Mouse (Mus musculus) limb, embryonic 14.5 days (tissue): ENCODE data around the gene Atn1. TPM values are rescaled to one million over a fixed set of nuclear protein-coding genes. Genes with fewer than 3 reads are reported as not detected.

Experiments
- ATAC-seq: fragments of 200-750 bp; cut with Nextera tagmentation; 2 replicates; pipeline ENCODE4 v1.8.0; 2017; ENCODE audit warnings: low read depth, moderate number of reproducible peaks, moderate TSS enrichment; ENCODE audit not compliant: low FRiP score
- DNase-seq: peaks from one replicate; pipeline ENCODE4 v3.0.0-alpha.2; 2015; ENCODE audit warnings: low spot score
- H3K27ac ChIP-seq: fragments of 300-500 bp; sonication (generic); replicated peaks from 2 replicates; pipeline ENCODE4 v1.5.1; 2014; ENCODE audit warnings: low read depth, mild to moderate bottlenecking, low read length, moderate library complexity, mixed read lengths
- H3K27me3 ChIP-seq: fragments of 300-500 bp; sonication (generic); 2 replicates; pipeline ENCODE4 v1.6.1; 2014; ENCODE audit warnings: low read length, mixed read lengths; ENCODE audit not compliant: control insufficient read depth, insufficient read depth
- H3K36me3 ChIP-seq: fragments of 300-500 bp; sonication (generic); 2 replicates; pipeline ENCODE4 v1.6.1; 2014; ENCODE audit warnings: mild to moderate bottlenecking, low read length, moderate library complexity, mixed read lengths; ENCODE audit not compliant: control insufficient read depth, insufficient read depth
- H3K4me1 ChIP-seq: fragments of 300-500 bp; sonication (generic); 2 replicates; pipeline ENCODE4 v1.6.1; 2014; ENCODE audit warnings: antibody characterized with exemption, low read length, mixed read lengths; ENCODE audit not compliant: control insufficient read depth, insufficient read depth
- H3K4me2 ChIP-seq: fragments of 300-500 bp; sonication (generic); replicated peaks from 2 replicates; pipeline ENCODE4 v1.6.1; 2014; ENCODE audit warnings: low read depth, mild to moderate bottlenecking, low read length, moderate library complexity; ENCODE audit not compliant: severe bottlenecking
- H3K4me3 ChIP-seq: fragments of 300-500 bp; sonication (generic); replicated peaks from 2 replicates; pipeline ENCODE4 v1.5.1; 2014; ENCODE audit warnings: low read length
- H3K9ac ChIP-seq: fragments of 300-500 bp; sonication (generic); 2 replicates; pipeline ENCODE4 v1.6.1; 2014; ENCODE audit warnings: mild to moderate bottlenecking, low read depth, low read length, moderate library complexity; ENCODE audit not compliant: severe bottlenecking
- H3K9me3 ChIP-seq: fragments of 300-500 bp; sonication (generic); 2 replicates; pipeline ENCODE4 v1.6.1; 2016; ENCODE audit warnings: low read length; ENCODE audit not compliant: control insufficient read depth
- POLR2A ChIP-seq: fragments of 200-500 bp; IDR thresholded peaks from 2 replicates; pipeline ENCODE4 v1.8.0; 2012; ENCODE audit warnings: inconsistent platforms, mild to moderate bottlenecking, moderate library complexity, borderline replicate concordance; ENCODE audit not compliant: insufficient read depth, insufficient read length; ENCODE audit errors: extremely low read depth
- WGBS: fragments of 180-500 bp; shearing (Covaris S2); extraction: QIAGEN DNeasy Blood & Tissue Kit; methylation state at CpG from one replicate; pipeline ENCODE4 v1.1.7; 2014; 5-methylcytosine and 5-hydroxymethylcytosine counted together
- polyA plus RNA-seq, 2 experiments: library from polyadenylated mRNA; depleted of rRNA in 1 of 2; stranded (reverse) in 1 of 2; unstranded in 1 of 2; fragments of >200 nt; fragmentation: Nextera tagmentation in 1 of 2; extraction: Ambion mirVana in 1 of 2; gene quantifications; 2 replicates each; pipeline versions ENCODE4 v1.2.1 to v1.2.3; 2012 to 2014

The Atn1 gene
- polyA plus RNA-seq, 2 experiments: 14.6 to 102 TPM

DNA sequence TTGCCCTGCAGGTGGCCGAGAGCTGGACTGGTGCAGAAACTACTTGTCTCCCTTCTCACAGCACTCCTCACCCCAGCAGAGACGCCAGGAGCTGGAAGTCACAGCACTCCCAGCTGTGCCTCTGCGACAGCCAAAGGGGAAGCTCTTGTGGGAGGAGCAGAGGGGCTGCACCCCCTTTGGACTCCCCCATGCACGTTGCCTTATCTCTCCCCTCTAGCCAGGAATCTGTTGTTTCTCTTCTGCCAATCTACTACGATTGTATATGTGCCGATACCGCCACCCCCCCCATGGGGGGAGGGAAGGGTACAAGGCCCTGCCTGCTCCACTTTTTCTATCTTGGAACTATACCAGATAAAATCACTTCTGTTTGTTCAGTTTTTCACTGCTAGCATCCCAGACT is 52.5 kb downstream of the Atn1 start:
- Histone ChIP-seq H3K36me3 (peaks cover 81% of the 10 kb centered on the region), H3K9me3 (no peaks in the 10 kb centered on the region), H3K27me3 (no peaks in the 10 kb centered on the region), H3K9ac (no peak overlapping the region), H3K4me1 (no peaks in the 10 kb centered on the region), H3K4me2 (no peak overlapping the region), H3K27ac (no peak overlapping the region), H3K4me3 (no peak overlapping the region)
- DNase-seq (no peak), ATAC-seq (no peak)
- WGBS: 81% methylated on average over 7 of the region's 7 CpGs
- TF ChIP-seq POLR2A: no peak

DNA sequence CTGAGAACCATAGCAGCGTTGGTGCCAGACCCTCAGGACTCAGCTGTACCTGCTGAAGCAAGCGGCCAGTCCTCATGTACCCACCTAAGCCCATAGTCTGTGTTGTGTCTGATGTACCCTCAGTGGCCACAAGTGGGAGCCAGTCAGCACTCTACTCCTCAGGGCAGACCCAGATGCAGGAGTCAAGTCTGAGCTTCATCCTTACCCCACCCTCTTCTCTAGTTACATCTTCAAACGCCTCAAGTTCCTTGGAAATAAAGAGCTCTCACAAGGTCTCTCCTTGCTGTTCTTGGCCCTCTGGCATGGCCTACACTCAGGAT is 53.6 kb downstream of the Atn1 start:
- peak; percentile 53; the same call in 1 of the 2 replicates for ATAC-seq
- Histone ChIP-seq H3K4me2 (no peak overlapping the region), H3K9ac (no peak overlapping the region), H3K27ac (no peak overlapping the region), H3K9me3 (no peaks in the 10 kb centered on the region), H3K36me3 (peaks cover 74% of the 10 kb centered on the region), H3K4me3 (no peak overlapping the region), H3K4me1 (no peaks in the 10 kb centered on the region), H3K27me3 (no peaks in the 10 kb centered on the region)
- DNase-seq: peak; percentile 63
- WGBS: 56% methylated on average over 3 of the region's 3 CpGs
- no peak for TF ChIP-seq POLR2A

- H3K4me2 ChIP-seq: no peak overlapping the region
- H3K27ac ChIP-seq: no peak overlapping the region
- no peak overlapping the region for H3K9ac ChIP-seq
- TF ChIP-seq POLR2A: no peak
- H3K36me3 ChIP-seq: peaks cover 70% of the 10 kb centered on the region
- 91% methylated on average over 17 of the region's 17 CpGs for WGBS
- H3K4me1 ChIP-seq: no peaks in the 10 kb centered on the region
- DNase-seq (no peak), ATAC-seq (no peak)
- H3K27me3 ChIP-seq: no peaks in the 10 kb centered on the region
- H3K9me3 ChIP-seq: no peaks in the 10 kb centered on the region
- H3K4me3 ChIP-seq: no peak overlapping the region
These were observed 54.1 kb downstream of the Atn1 start for GRCm38 (mm10) chr6:124702102-124702783.

DNA sequence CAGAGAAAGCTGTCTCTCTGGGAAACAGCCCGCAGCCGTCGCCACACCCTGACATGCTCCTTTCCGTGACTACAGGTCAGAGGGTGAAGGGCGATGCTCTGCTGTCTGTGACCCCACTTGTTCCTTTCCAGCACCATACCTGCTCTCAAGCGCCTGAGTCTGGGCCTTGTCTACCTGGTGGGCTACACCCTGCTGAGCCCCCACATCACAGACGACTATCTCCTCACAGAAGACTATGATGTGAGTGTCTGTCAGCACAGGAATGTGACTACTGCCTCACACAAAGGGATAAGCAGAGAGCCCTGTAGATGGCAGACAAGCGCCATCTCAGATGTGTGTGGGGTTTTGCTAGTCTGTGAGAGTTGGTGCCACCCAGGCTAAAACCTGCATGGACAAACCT is 55.0 kb downstream of the Atn1 start:
- Histone ChIP-seq H3K27ac (no peak overlapping the region), H3K9ac (no peak overlapping the region), H3K9me3 (no peaks in the 10 kb centered on the region), H3K4me2 (no peak overlapping the region), H3K4me3 (no peak overlapping the region), H3K27me3 (no peaks in the 10 kb centered on the region), H3K4me1 (no peaks in the 10 kb centered on the region), H3K36me3 (peaks cover 69% of the 10 kb centered on the region)
- TF ChIP-seq POLR2A: no peak
- no peak for ATAC-seq
- DNase-seq: no peak
- WGBS: 81% methylated on average over 8 of the region's 8 CpGs

DNA sequence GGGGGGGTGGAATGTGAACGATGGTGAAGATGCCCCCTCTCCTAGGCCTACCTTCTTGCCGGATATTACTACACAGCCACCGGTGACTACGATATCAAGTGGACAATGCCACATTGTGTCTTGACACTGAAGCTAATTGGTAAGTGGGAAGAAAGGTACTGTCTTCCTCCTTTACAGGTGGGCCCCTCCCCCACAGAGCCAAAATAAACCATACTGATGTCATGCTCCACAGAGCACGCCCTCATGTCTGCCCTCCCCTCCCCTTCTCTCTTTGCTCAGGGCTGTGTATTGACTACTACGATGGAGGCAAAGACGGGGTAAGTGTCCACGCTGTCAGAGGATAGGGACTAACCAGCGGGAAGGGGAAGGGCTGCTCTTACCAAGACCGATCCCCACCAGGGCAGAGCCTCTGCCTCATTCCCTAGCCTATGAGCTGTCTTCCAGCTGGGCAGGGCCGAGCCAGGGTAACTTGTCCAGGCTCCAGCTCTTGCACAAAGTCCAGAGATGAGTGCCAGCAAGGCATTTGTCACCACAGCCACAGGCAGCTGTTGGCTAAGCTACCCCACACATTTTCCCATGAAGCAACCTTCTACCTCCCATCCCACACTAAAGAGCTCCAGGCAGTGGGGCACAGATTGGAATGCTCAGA is 56.2 kb downstream of the Atn1 start:
- H3K36me3 ChIP-seq: peaks cover 61% of the 10 kb centered on the region
- H3K9me3 ChIP-seq: no peaks in the 10 kb centered on the region
- no peaks in the 10 kb centered on the region for H3K27me3 ChIP-seq
- DNase-seq (peak; percentile 34), ATAC-seq (peak; percentile 37; the same call in 1 of the 2 replicates)
- TF ChIP-seq POLR2A: no peak
- H3K4me1 ChIP-seq: no peaks in the 10 kb centered on the region
- 96% methylated on average over 10 of the region's 11 CpGs for WGBS
- H3K4me3 ChIP-seq: no peak overlapping the region
- no peak overlapping the region for H3K27ac ChIP-seq
- no peak overlapping the region for H3K9ac ChIP-seq
- H3K4me2 ChIP-seq: no peak overlapping the region

GRCm38 (mm10) chr6:124699366-124699765 is 57.0 kb downstream of the Atn1 start:
- no peak for ATAC-seq
- no peak overlapping the region for H3K4me3 ChIP-seq
- H3K9ac ChIP-seq: no peak overlapping the region
- no peak for DNase-seq
- 77% methylated on average over 4 of the region's 4 CpGs for WGBS
- H3K4me2 ChIP-seq: no peak overlapping the region
- peaks cover 54% of the 10 kb centered on the region for H3K36me3 ChIP-seq
- no peak for TF ChIP-seq POLR2A
- no peaks in the 10 kb centered on the region for H3K9me3 ChIP-seq
- H3K27ac ChIP-seq: no peak overlapping the region
- no peaks in the 10 kb centered on the region for H3K27me3 ChIP-seq
- H3K4me1 ChIP-seq: no peaks in the 10 kb centered on the region
